Mouse (Mus musculus) kidney, adult 8-10 months (tissue): ENCODE data around the gene Lpxn.

ENCODE experiments used
- DNase-seq, 2 experiments: peaks; one replicate each; pipeline ENCODE4 v3.0.0; 2022

Gene Lpxn

GRCm38 (mm10) chr19:12805730-12806129 is 9.7 kb downstream of the Lpxn start:
- DNase-seq, result no peak

GRCm38 (mm10) chr19:12806214-12806613 is 10.2 kb downstream of the Lpxn start:
- DNase-seq, result no peak

GRCm38 (mm10) chr19:12812644-12813364 is 16.8 kb downstream of the Lpxn start:
- DNase-seq, result no peak

GRCm38 (mm10) chr19:12813883-12814282 is 17.9 kb downstream of the Lpxn start:
- DNase-seq, result no peak

- DNase-seq, result no peak
Observed at GRCm38 (mm10) chr19:12818507-12818906, 22.5 kb downstream of the Lpxn start.

GRCm38 (mm10) chr19:12820383-12820782 is 24.4 kb downstream of the Lpxn start:
- peak in 1 of 2 experiments; percentile 6 for DNase-seq

- no peak for DNase-seq
Observed at GRCm38 (mm10) chr19:12824549-12824948, 28.6 kb downstream of the Lpxn start.

- DNase-seq, result no peak
Observed at GRCm38 (mm10) chr19:12830823-12831430, 34.9 kb downstream of the Lpxn start.

- DNase-seq, result no peak
Observed at GRCm38 (mm10) chr19:12831559-12831958, 35.6 kb downstream of the Lpxn start.

- DNase-seq, result no peak
Observed at GRCm38 (mm10) chr19:12833625-12834024, 37.6 kb downstream of the Lpxn start.

- no peak for DNase-seq
Observed at GRCm38 (mm10) chr19:12838507-12838906, 42.5 kb downstream of the Lpxn start.

- DNase-seq, result no peak
Observed at GRCm38 (mm10) chr19:12846382-12846781, 50.4 kb downstream of the Lpxn start, which contains the start of gene Gm5244. Gene Gm5244 (plus strand): TSS chr19:12846682.

GRCm38 (mm10) chr19:12856983-12857382 is 61.0 kb downstream of the Lpxn start, which contains the start of gene Olfr1444:
Gene Olfr1444 (plus strand): TSS chr19:12857283.
- no peak for DNase-seq
